Comparison of ENCODE assay signal across 9 mouse cellular contexts in the genomic region with DNA sequence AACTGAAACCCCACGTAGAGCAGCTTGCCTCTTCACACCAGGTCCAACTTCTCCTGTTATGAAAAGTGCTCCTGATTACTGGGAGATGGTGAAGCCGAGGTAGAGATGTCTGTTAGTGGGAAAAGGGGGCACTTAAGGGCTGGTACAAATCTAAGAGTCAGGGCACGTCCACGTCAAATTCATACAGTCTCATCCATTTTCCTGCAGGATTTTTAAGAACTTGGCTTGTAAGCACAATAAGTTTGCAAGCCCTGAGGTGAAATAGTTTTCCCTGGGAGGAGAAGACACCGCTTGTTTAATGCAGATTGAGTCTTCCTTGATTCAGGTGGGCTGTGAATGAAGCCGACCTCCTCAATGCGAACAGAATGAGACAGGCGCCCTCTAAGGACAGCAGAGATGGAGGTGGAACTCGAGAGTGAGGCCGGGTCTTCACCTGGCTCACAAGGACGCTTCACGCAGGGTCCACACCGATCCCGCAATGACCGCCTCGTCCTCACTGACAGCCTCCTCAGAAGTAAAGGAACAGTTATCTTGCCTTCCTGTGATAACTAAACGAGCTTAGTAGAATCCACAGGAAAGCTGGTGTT. TPM values are rescaled to one million over a fixed set of nuclear protein-coding genes. Genes with fewer than 3 reads are reported as not detected.
DNase-seq lines count a peak whose midpoint lies in the region; ATAC-seq and TF ChIP-seq lines count a peak whose summit lies in the region.
"Had no signal": no experiment of that assay in that cellular context is flagged by ENCODE, and none has a peak within 500 bp of the region (broad histone marks: within the 10 kb centered on the region; RNA-seq: fewer than 3 reads in every experiment).

No protein-coding gene starts in this region.

- DNase-seq in adrenal gland, adult (ENCODE audit: inconsistent age in 2 of 2, low spot score in 1 of 2) = peak; percentile 41 to 78
- DNase-seq in adrenal gland, postnatal 36 days = no peak
- DNase-seq in T-cell, adult 2 months (ENCODE audit: low spot score) = no peak

- H3K9ac ChIP-seq in limb, embryonic 12.5 days (replicated peaks) = peak overlapping the region; percentile 50

- under 1% methylated on average over 17 of the region's 17 CpGs for WGBS in limb, embryonic 12.5 days
- 16% methylated on average over 17 of the region's 17 CpGs for WGBS in small intestine, adult 2 months

- H3K4me3 ChIP-seq in megakaryocyte, embryonic 14.5 days (replicated peaks) = peak overlapping the region; percentile 94
- peak overlapping the region; percentile 47 for H3K4me3 ChIP-seq in embryonic fibroblast, embryonic 13.5 days (ENCODE audit: insufficient read depth, low read length)
- peak overlapping the region; percentile 57 for H3K4me3 ChIP-seq in limb, embryonic 12.5 days (replicated peaks)
- peak overlapping the region; percentile 65 for H3K4me3 ChIP-seq in small intestine, adult 2 months (ENCODE audit: low read depth, low read length)

- H3K27ac ChIP-seq in embryonic fibroblast, embryonic 13.5 days (ENCODE audit: insufficient read depth, low read length) = peak overlapping the region; percentile 65
- no peak overlapping the region for H3K27ac ChIP-seq in limb, embryonic 12.5 days
- H3K27ac ChIP-seq in small intestine, adult 2 months (ENCODE audit: insufficient read depth, low read depth, low read length) = peak overlapping the region; percentile 96

- H3K9me3 ChIP-seq in megakaryocyte, embryonic 14.5 days = no peaks in the 10 kb centered on the region
- H3K9me3 ChIP-seq in limb, embryonic 12.5 days = no peaks in the 10 kb centered on the region

- no peak for TF ChIP-seq CTCF in embryonic fibroblast, embryonic 13.5 days (IDR thresholded peaks at IDR 0.05; ENCODE audit: borderline replicate concordance, insufficient read depth, low read length)
- no peak for TF ChIP-seq CTCF in small intestine, adult 2 months (IDR thresholded peaks at IDR 0.05; ENCODE audit: extremely low read depth, insufficient read length, insufficient replicate concordance, low read depth, low read length)

- no peaks in the 10 kb centered on the region for H3K27me3 ChIP-seq in megakaryocyte, embryonic 14.5 days (replicated peaks)
- H3K27me3 ChIP-seq in limb, embryonic 12.5 days = no peaks in the 10 kb centered on the region
- H3K27me3 ChIP-seq in small intestine, adult 2 months (ENCODE audit: control insufficient read depth, insufficient read depth, low read length) = no peaks in the 10 kb centered on the region

- ATAC-seq in megakaryocyte, adult 5-6 weeks (ENCODE audit: poor library complexity, severe bottlenecking) = no peak
- no peak for ATAC-seq in limb, embryonic 12.5 days (ENCODE audit: insufficient number of reproducible peaks, insufficient read depth, low FRiP score, low TSS enrichment, low read depth)

- no peaks in the 10 kb centered on the region for H3K36me3 ChIP-seq in megakaryocyte, embryonic 14.5 days (replicated peaks; ENCODE audit: low read length)
- H3K36me3 ChIP-seq in limb, embryonic 12.5 days = no peaks in the 10 kb centered on the region
- H3K36me3 ChIP-seq in small intestine, adult 2 months (ENCODE audit: control insufficient read depth, insufficient read depth, low read length) = no peaks in the 10 kb centered on the region

- H3K4me1 ChIP-seq in megakaryocyte, embryonic 14.5 days = peaks cover 70% of the 10 kb centered on the region
- H3K4me1 ChIP-seq in embryonic fibroblast, embryonic 13.5 days (ENCODE audit: control insufficient read depth, insufficient read depth, low read length) = peaks cover 13% of the 10 kb centered on the region
- H3K4me1 ChIP-seq in limb, embryonic 12.5 days (replicated peaks) = peaks cover 15% of the 10 kb centered on the region; the same call in 1 of the 2 replicates
- H3K4me1 ChIP-seq in small intestine, adult 2 months (ENCODE audit: control insufficient read depth, insufficient read depth, insufficient read length, low read length) = peaks cover 12% of the 10 kb centered on the region; the same call in 1 of the 2 replicates

- peak overlapping the region; percentile 64 for H3K4me2 ChIP-seq in limb, embryonic 12.5 days

- no peak for TF ChIP-seq POLR2A in embryonic fibroblast, embryonic 13.5 days (IDR thresholded peaks at IDR 0.05; ENCODE audit: low read depth, low read length)
- TF ChIP-seq POLR2A in small intestine, adult 2 months (IDR thresholded peaks at IDR 0.05; ENCODE audit: low read depth, low read length) = no peak

RNA-seq across cellular contexts. Expression of a gene that starts 34.7 kb away (rescaled TPM):
- not detected for total RNA-seq in adrenal gland, postnatal 36 days (2021)
- not detected in 2 replicates for polyA plus RNA-seq in megakaryocyte, embryonic 14.5 days (2012; ENCODE audit: insufficient read depth, low replicate concordance)
- 0.02 TPM in 1 of 2 replicates, not detected in the other for total RNA-seq in megakaryocyte, adult 5-6 weeks (2015)
- not detected in 2 replicates for total RNA-seq in megakaryocyte, adult 5-6 weeks (2017)
- not detected in 2 replicates for polyA plus RNA-seq in embryonic fibroblast, embryonic 13.5 days (2011; ENCODE audit: insufficient read length, low read depth, missing spikeins)
- 0.04 TPM in 1 of 2 replicates, not detected in the other for polyA plus RNA-seq in limb, embryonic 12.5 days (2016; fragmentation: Nextera tagmentation; extraction: Ambion mirVana)
- not detected in 2 replicates for polyA plus RNA-seq in small intestine, adult 2 months (2012; rRNA removed)
- polyA plus RNA-seq: large intestine, adult 2 months had no signal

RNA-seq across cellular contexts. Expression of a gene that starts 40.7 kb away (rescaled TPM):
- 100 to 1,000 TPM in 1 of 2 experiments, 10 to 100 TPM in 1; 81.5 to 117 TPM for total RNA-seq in adrenal gland, postnatal 36 days (2021)
- 0.73 and 3.0 TPM in 2 replicates for polyA plus RNA-seq in megakaryocyte, embryonic 14.5 days (2012; ENCODE audit: insufficient read depth, low replicate concordance)
- 35.0 and 36.9 TPM in 2 replicates for total RNA-seq in megakaryocyte, adult 5-6 weeks (2015)
- 42.6 and 43.3 TPM in 2 replicates for total RNA-seq in megakaryocyte, adult 5-6 weeks (2017)
- 49.4 and 54.4 TPM in 2 replicates for polyA plus RNA-seq in embryonic fibroblast, embryonic 13.5 days (2011; ENCODE audit: insufficient read length, low read depth, missing spikeins)
- 4.9 and 5.1 TPM in 2 replicates for polyA plus RNA-seq in limb, embryonic 12.5 days (2016; fragmentation: Nextera tagmentation; extraction: Ambion mirVana)
- polyA plus RNA-seq in small intestine, adult 2 months (2012; rRNA removed) = 7.0 and 12.0 TPM in 2 replicates

RNA-seq across cellular contexts. Expression of a gene that starts 56.0 kb away (rescaled TPM):
- total RNA-seq in adrenal gland, postnatal 36 days (2021) = not detected
- polyA plus RNA-seq in megakaryocyte, embryonic 14.5 days (2012; ENCODE audit: insufficient read depth, low replicate concordance) = not detected in 2 replicates
- total RNA-seq in megakaryocyte, adult 5-6 weeks (2015) = not detected in 2 replicates
- total RNA-seq in megakaryocyte, adult 5-6 weeks (2017) = not detected in 2 replicates
- polyA plus RNA-seq in embryonic fibroblast, embryonic 13.5 days (2011; ENCODE audit: insufficient read length, low read depth, missing spikeins) = not detected in 2 replicates
- polyA plus RNA-seq in limb, embryonic 12.5 days (2016; fragmentation: Nextera tagmentation; extraction: Ambion mirVana) = not detected in 2 replicates
- polyA plus RNA-seq in small intestine, adult 2 months (2012; rRNA removed) = not detected in 2 replicates
- polyA plus RNA-seq: large intestine, adult 2 months had no signal

Comparison
In these comparisons a context has a peak if more than half of its experiments do, and no peak if none do; other contexts are left out.
1. DNase-seq: peak in adrenal gland, adult (2 of 2); none in adrenal gland, postnatal 36 days (0 of 2) and T-cell, adult 2 months (single experiment).
2. Peak in every context shown above with its lines, with median percentiles within 50 percentile points of each other: H3K4me3 ChIP-seq.